Mouse (Mus musculus) kidney, postnatal 14 days (tissue): ENCODE results near the gene Fam209.

Experiments used
- DNase-seq: peaks from one replicate; pipeline ENCODE4 v3.0.0; 2022; ENCODE audit warnings: mixed read lengths

Gene Fam209

DNA sequence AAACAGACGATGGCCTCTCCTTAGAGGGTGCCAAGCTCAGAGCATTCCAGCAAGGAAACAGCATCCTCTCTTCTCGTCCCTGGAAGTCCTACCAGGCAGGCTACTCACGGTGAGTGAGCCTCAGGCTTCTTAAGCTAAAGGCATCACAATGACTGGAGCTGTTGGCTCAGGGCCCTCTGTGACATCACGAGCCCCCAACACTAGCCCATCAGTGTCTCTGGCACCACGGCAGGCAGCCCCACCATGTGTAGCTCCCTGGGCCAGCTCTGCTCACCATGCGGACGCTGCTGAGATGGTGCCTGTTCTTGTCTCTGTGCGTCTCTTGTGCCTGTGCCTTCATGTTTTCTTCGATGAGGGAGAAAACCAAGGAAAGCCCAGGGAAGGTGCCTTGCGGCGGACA, at the start of gene Fam209:
Gene Fam209 (plus strand): TSS at position 203 of the 400 bp plus-strand sequence.
- DNase-seq, result no peak

DNA sequence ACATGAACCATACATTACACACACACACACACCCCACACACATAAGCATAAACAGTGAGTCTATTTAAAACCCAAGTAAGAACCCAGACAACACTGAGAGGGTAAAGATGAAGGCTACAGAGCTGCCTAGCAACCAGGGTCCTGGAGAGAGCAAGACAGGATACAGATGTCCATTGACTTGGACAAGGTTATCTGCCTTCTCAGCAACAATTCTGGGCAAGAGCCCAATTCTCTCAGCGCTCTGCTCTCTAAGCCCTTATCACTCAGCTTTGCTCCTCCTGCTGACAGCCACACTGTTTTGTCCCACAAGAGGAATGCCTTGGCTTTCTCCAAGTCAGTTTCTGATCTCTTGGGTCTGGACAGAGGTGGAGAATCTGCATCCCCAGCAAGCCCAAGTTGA, 41.7 kb upstream of the Fam209 start:
- peak; percentile 68 for DNase-seq

DNA sequence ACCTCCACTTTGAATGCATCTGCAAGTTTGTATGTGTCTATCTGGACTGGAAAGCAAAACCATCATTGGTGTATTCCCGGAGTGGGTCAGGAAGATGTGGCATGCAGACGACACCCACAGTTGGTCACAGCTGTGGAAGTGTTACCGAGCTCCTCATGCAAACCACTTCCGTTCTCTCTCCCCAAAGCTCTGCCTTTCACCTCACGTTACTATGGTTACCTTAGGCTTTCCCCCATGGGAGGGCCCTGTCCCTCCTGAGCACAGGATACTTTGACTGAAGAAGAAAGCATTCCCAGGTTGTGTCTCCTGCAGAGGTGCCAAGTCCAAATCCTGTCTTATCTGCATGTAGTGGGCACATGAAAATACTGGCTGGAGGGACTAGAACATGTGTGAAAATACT, 38.6 kb upstream of the Fam209 start:
- no peak for DNase-seq

DNA sequence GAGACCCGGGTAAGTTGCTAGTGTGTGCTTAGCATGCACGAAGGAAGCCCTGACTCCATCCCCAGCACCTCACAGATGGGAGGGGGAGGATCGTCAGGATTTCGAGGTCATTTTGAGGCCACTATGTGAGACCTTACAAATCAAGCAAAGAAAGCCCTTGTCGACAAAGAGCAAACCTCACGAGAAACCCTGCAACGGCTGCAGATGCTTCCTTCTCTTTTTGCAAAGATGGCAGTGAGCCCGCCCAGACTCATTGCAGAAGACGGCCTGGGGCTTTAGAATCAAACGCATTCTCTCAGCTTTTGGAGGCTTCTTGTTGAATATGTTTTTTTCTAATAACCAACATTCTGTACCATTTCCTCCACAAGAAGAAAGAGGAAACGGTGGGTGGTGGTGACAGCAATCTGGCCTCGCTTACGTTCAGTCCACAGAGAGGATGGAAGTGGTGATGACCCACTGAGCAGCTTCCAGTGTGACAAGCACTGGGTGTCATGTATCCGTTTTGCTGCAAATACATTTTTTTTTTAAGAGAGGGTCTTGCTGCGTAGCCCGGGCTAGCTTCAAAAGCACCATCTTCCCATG, 34.9 kb upstream of the Fam209 start:
- DNase-seq, result no peak

DNA sequence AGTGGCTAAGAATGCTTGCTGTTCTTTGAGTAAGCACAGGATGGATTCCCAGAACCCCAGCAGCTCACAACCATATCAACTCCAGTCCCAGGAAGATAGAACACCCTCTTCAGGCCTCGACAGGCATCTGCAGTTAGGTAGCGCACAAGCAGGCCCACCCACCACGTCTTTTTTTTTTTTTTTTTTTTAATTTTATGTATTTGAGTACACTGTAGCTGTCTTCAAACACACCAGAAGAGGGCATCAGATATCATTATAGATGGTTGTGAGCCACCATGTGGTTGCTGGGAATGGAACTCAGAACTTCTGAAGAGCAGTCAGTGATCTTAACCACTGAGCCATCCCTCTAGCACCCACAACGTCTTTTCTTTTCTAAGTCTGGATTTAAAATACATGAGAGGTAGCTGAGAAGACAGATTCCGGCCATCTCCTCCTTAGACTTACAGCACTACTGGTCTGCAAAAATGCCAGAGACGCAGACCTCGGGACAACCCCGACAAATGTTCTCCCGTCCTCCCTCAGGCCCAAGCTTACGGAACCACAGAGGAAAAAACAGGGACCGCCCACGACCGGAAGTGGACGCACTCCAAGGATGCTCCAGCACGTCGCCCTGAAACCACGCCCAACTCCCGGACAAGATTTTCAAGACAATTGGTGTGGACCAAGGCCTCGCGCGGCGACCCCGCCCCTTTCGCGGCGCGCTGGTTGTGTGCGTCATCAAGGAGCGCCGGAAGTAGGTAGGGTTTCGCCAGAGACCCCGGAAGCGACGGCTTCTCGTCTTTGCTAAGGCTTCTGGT, 32.3 kb upstream of the Fam209 start, which contains the start of gene Rtf2:
Gene Rtf2 (plus strand): TSS at position 714 of the 797 bp plus-strand sequence.
- peak; percentile 100 for DNase-seq

DNA sequence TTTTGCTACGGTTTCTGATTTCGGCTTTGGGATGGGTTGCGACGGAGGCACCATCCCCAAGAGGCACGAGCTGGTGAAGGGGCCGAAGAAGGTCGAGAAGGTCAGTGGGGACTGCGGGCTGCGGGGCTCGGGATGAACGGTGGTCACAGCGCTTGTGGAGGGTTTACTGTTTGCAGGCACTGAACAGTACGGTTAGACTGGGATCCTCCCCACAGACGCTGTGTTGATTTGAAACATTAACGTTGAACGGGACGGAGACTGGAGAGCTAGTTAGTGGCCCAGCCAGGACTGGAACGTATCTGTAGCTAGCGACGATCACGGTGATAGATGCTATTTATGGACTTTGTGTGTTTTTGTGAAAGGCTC, 31.7 kb upstream of the Fam209 start:
- no peak for DNase-seq

DNA sequence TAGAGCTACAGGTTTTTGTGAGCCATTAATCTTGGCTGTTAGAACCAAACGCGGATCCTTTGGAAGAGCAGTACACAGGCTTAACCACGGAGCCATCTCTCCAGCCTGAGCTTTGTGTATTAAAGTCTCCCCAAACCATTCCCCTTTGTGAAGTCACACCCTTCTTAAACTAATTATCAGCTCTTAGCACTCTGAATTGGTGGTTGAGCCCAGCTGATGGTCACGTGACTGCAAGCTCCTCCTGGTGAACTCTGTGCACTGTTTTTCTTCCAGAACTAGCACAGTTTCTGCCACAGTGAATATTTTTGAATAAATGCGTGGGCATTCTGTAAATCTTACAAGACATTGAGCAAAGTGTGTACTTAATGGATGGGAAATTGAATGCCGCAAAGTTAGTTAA, 31.1 kb upstream of the Fam209 start:
- peak; percentile 23 for DNase-seq

DNA sequence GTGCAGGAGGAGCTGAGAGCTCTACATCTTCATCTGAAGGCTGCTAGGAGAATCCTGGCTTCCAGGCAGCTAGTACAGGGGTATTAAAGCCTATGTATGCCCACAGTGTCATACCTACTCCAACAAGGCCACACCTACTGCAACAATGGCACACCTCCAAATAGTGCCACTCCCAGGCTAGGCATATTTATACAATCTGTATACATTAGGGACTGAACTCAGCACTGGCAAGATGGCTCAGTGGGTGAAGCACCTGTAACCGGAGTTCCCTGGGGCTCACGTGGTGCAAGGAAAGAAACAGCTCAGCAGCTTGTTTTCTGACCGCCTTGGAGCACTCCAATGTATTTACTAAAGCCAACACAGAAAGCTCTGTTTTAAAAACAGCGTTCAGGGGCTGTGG, 26.7 kb upstream of the Fam209 start:
- DNase-seq, result no peak

DNA sequence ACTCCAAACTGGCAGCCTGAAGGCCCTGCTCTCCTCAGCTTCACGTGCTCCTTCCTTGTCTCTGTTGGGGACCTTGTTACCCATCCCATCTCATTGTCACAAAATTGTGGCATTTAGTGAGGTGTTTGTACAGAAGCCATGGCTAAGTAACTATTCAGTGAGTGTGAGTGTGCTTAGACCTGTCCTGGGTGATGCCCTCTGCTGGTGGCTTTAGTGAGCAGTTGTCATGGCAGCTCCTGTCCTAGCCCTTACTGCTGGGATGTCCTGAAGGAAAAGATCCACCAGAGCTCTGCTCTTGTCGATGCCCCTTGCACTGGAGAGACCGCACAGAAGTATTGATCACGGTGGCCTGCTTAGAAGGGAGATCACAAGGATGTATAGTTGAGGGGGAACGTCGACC, 25.0 kb upstream of the Fam209 start:
- peak; percentile 29 for DNase-seq

DNA sequence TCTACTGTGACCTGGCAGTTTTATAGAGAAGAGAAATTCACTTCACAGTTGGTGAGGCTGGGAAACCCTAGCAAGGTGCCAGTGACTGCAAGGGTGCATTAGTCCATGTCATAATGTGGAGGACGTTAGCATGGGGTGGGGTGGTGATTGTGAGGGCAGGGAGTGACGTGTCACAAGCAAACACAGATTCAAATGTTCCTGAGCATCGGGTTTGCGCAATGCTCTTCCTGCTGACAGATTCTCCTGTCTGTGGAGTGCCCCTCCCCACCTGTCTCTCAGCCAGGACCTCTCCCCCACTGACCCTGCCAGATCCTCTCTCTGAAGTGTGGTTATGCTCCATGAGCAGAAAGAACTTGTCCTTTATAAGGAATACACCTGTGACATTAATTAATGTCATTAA, 24.0 kb upstream of the Fam209 start:
- no peak for DNase-seq

DNA sequence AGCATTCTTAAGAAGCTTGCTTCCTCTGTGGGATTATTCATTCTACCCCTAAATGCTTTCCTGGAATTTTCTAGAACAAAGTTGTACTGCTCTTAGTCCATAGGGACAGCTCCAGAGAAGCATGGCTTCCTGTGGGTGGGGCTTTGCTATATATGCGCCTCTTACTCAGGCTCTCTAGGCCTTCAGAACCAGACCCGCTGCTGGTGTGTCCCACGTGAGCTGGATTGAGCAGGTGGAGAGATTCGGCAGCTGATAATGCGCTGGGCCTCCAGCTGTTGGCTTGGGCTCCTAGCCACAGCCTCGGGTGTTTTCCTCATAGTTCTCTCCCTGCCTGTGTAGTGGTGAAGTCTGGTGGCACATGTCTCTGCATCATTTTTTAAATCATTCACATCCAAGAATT, 21.7 kb upstream of the Fam209 start:
- DNase-seq, result no peak

DNA sequence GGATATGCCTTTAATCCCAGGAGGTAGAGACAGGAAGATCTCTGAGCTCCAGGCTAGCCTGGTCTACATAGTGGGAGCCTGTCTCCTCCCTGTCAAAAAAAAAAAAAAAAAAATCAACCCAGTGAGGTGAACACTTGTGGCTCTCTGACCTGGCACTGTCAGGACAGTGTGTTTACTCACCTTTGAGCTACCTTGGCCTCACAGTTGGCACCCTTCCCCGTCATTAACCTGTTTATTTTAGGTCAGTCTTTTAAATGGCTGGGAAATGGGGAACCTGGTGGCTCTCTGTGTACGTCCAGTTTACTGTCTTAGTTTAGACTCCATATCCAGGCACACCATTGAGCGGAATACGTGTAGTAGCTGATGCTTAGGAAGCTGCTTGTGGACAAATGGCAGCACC, 20.3 kb upstream of the Fam209 start:
- peak; percentile 12 for DNase-seq

DNA sequence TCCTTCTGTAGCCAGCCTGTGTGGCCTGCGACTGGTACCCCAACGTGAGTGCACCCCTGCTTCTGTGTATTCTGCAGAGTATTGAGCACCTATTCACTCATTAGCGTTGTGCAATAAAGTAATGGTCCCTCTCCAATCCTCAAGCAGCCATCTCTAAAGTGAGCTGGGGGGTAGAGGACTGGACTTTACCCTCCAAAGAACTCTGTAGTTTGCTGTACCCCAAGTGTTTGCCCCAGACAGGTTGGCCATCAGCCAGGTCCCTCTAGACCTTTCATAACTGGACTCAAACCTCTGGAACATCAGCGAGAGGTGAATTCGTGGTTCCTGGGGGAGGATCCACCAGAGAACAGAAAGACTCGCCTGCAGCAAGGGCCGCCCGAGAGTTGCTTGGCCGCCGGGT, 19.9 kb upstream of the Fam209 start:
- DNase-seq, result peak; percentile 14

DNA sequence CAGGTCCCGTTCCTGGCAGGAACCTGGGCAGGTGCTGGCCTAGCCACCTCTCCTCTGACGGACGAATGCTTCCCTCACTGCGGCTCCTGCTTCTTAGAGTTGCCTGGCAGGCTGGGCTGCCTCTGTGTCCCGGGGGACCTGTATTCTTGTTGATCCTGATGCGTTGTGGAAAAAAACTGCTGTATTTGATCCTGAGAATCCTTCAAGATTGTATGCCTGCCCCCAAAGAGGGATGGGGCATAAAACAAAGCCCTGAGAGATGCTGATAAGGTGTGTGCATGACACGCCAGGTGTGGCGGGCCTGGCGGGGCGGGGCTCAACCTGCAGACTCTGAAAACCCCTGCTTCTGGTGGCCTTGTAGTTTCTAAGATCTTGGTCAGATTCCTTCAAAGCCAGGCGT, 13.8 kb upstream of the Fam209 start, which contains the start of gene Gcnt7:
Gene Gcnt7 (minus strand): TSS at position 101 of the 400 bp plus-strand sequence.
- DNase-seq, result no peak

DNA sequence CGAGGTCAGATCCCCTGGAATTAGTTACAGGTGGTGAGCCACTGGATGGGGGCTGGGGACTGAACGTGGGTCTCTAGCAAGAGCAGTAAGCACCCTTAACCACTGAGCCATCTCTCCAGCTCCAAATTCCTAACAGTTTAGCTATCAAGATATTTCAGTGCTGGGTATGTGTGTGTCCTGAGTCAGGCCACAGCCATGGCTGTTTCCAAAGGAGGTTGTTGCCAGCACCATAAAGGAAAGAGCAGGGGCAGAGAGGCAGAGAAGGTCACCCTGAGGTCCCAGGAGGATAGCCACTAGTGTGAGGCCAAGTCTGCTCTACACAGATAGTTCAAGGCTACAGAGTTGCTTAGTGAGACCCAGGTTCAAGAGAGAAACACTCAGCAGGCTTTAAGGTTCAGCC, 11.7 kb upstream of the Fam209 start:
- no peak for DNase-seq

DNA sequence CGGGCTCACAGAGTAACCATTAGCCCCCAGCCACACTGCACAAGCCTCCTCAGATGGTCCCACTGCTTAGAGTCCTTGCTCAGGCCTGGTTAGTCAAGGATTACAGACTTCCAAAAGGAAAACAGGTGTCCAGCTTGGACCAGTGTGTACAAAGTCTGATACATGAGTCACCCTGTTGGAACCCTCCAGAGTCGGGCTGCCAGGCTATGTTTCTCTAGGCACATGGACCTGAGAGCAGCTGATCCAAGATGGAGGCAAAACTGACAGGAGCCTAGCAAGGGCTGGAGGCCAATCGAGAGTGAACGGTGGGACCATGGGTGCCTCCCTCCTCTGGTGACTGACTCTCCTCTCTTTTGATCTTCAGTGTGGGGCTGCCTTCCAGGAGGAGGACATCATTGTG, 9.5 kb upstream of the Fam209 start:
- no peak for DNase-seq

DNA sequence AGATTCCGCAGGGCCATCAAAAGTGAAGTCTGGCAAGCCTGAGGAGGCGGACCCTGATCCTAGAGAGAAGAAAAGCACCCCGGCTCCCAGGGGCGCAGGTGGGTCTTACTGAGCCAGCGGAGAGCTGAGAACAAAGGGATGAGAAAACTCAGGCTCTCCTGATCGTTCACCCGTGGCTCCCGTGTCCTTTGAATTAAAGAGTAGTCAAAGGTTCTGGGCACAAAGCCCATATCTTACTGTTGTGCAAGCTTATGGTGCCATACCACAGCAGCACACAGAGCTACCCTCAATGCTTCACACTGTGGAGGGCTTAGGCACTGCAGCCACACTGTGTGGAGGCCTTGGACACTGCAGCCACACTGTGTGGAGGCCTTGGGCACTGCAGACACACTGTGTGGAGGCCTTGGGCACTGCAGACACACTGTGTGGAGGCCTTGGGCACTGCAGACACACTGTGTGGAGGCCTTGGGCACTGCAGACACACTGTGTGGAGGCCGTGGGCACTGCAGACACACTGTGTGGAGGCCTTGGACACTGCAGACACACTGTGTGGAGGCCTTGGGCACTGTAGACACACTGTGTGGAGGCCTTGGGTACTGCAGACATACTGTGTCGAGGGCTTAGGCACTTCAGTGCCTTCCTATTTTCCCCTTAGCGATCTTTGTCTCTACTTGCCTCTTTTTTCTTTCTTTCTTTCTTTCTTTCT, 5.7 kb upstream of the Fam209 start:
- DNase-seq, result peak; percentile 76

DNA sequence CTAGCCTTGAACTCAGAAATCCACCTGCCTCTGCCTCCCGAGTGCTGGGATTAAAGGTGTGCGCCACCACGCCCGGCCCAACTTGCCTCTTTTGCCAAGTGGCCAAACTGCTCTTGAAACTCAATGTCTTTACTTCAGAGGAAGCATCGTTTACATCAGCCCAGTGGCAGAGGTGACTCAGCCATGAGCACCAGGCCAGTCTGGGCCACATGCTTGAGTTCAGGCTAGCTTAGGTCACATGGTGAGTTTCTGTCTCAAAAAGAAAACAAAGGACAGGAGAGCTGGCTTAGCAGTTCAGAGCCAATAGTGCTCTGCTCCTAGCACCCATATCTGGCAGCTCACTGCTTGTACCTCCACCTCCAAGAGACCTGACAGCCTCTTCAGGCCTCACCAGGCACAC, 5.1 kb upstream of the Fam209 start:
- DNase-seq, result no peak

DNA sequence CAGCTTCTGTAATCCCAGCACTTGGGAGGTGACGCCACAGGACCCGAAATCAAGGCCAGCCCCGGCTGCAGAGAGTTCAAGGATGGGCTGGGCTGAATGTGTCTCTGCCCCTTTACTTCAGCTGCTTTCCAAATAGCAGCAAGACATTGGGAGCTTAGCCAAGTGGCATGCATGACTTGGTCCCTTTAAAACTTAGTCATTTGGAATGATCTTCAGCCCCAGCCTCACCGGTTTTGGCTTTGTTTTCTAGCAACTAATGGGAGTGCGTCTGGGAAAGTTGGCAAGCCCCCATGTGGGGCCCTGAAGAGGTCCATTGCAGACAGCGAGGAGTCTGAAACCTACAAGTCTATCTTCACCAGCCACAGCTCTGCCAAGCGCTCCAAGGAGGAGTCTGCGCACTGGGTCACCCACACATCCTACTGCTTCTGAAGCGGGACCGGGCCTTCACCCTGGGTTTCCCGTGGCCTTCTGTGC, 3.9 kb upstream of the Fam209 start:
- peak; percentile 76 for DNase-seq

DNA sequence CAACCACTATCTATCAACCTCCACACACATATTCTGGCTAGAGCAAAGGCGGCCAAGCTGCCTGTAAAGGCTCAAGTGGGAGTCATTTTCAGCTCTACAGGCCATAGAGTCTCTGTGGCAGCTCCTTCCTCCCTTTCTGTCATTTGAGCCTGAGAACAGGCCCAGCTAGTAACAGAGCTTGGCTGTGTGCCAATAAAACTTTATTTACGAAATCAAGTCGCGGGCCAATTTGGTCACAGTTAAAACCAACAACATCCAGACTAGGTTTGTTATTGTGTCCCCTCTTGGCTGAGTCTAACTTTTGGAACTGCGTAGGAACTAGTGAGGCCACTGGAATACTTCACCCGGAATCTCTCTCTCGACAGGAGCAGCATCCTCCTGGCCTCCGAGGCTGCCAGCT, 1.3 kb downstream of the Fam209 start:
- DNase-seq, result peak; percentile 12

DNA sequence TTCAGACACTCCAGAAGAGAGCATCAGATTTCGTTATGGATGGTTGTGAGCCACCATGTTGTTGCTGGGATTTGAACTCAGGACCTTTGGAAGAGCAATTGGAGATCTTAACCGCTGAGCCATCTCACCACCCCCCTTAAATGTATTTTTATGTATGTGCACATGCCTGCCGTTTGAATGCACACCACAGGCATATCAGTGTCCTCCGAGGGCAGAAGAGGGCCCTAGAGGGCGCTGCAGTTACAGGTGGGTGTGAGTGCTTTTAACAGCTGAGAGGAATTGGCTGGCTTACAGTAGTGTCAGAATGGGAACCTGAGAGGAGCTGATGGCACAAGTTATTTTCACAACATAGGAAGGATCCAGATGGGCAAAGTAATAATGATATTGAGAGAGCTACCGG, 2.6 kb downstream of the Fam209 start:
- peak; percentile 26 for DNase-seq

DNA sequence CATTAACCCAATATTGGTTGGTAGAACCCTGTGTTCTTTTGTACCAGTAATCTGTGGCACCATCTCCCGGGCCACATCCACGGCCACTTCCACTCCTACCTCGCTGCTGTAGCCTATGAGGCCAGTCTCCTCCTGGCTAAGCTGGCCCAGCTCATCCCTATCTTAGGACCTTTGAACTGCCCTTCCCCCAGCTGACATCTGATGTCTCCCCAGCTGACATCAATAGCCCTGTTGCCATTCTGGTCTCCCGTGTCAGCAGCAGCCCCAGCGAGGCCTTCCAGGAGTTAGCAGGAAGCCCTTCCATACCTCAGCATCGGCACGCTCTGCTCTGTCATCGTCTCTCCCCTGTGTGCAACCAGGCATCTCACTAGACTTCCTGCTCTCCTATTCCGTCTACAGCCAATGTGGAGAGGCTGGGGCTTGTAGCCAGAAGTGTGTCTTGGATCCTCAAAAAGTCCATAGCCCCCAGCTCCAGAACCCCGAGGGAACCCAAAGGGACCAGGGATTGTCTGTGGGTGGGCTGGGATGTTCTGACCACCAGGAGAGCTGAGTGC, 4.5 kb downstream of the Fam209 start:
- DNase-seq, result no peak

DNA sequence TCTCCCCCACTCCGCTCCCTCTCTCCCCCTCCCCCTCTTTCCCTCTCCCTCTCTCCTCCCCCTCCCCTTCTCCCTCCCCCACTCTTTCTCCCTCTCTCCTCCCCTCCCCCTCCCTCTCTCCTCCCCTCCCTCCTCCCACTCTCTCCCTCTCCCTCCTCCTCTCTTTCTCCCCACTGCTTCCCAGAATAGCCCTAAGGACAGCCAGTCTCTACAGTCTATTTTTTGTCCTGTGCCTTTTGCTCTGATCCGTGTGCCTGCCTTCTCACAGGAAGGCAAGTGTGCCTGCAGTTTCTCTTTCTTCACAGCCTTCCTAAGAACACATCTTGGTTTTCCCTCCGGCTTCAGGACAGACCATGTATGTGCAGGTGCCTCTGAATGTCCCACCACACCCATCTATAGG, 5.0 kb downstream of the Fam209 start:
- no peak for DNase-seq

DNA sequence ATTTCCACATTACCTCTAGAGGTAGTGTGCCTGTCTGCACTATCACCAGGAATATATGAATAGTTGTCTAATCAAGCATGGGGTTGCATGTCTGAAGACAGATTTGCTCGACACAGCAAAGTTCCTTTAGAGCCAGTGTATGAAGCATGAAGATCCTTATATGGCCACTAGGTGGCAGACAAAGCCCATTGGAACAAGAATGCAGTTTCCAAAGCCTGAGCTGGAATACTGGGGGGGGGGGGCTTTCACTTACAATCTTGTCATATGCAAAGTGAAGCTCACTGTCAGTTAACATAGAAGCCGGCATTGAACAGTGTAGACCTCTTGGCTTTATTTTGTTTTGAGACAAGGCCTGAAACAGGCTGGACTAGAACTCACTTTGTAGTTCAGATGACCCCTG, 5.5 kb downstream of the Fam209 start:
- DNase-seq, result peak; percentile 60
